Mouse (Mus musculus): ENCODE data around the gene Olfr304.
"Not testable (repeated sequence)": the region's sequence is repeated elsewhere in the genome, so short reads cannot be mapped to it uniquely, and the experiment has no call there.

The Olfr304 gene

DNA sequence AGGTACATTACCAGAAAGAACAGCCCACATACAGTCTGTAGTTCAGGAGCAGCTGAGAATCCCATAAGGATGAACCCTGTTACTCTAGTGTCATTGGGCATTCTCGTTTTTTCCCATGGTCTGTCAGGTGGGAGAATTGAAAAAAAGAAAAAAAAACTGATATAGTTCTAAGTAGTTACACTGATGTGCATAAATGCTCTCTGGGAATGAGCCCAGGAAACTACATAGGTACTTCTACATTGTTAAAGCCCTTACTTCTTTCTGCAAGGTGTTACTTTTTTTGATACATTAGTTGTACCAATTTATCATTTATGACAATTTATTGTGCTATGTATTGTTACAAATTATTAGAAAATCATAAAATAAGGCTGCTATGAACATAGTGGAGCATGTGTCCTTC, at the start of gene Olfr304:
Olfr304 (minus strand) TSS at position 101 of the 400 bp plus-strand sequence.
- no peak for DNase-seq (ENCODE audit: low read depth, low spot score)

GRCm38 (mm10) chr7:86403546-86403945, 17.1 kb upstream of the Olfr304 start, which contains the start of gene Olfr301:
Gene Olfr301 (plus strand): TSS chr7:86403846.
- DNase-seq (ENCODE audit: low read depth, low spot score), result no peak

DNA sequence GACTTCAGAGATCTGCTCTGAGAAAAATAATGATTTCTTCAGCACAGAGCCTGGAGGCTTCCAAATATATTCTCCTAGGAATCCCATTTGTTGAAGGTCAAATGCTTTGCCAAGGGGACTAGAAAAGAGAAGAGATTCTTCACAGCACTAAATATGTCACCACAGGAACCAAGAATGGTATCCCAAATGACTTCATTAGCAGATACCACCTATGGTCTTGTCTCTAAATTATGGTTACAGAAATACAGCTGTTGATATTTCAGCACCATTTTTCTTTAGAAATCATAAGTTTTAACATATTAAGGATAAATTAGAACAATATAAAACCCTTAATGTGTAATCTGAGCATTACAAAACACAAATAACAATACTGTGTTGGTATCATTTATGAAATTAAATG, 11.2 kb upstream of the Olfr304 start, which contains the start of gene Olfr303:
Olfr303 (minus strand) TSS at position 101 of the 400 bp plus-strand sequence.
- DNase-seq (ENCODE audit: low read depth, low spot score), result no peak

DNA sequence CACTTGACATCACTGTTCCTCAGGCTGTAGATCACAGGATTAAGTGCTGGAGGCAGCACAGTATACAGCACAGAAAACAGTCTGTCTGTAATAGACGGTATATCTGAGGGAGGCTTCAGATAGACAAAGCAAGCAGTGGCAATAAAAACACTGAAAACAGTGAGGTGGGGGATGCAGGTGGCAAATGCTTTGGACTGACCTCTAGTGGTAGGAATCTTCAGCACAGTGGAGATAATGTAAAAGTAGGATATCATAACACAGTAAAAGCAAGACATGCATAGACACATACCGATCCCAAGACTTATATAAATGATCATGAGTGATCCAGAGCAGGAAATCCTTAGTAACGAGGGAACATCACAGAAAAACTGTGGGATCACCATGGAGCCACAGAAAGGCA, 689 bp downstream of the Olfr304 start:
- no peak for DNase-seq (ENCODE audit: low read depth, low spot score)

- DNase-seq (ENCODE audit: low read depth, low spot score), result no peak
Observed at GRCm38 (mm10) chr7:86366828-86367227, 19.6 kb downstream of the Olfr304 start, which contains the start of gene Olfr305. Gene Olfr305 (minus strand): TSS chr7:86366928.

DNA sequence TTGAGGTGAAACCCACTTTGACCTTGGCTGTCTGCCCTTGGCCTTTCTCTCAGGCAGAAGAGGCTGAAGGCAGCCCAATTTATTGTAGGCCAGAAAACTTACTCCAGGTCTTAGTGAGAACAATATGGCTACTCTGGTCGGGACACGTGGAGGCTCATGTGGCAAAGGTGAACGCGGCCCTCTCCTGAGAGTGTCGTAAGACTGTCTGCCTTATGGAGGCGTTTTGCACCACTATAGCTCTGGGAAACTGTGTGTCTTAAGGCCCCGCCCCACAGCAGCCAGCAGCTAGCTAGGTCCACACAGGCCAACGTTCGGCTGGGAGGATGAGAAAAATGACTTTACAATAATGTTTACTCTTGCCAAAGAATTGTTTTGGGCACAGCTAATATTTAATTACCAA, 40.2 kb downstream of the Olfr304 start:
- DNase-seq (ENCODE audit: low read depth, low spot score), result not testable (repeated sequence)

DNA sequence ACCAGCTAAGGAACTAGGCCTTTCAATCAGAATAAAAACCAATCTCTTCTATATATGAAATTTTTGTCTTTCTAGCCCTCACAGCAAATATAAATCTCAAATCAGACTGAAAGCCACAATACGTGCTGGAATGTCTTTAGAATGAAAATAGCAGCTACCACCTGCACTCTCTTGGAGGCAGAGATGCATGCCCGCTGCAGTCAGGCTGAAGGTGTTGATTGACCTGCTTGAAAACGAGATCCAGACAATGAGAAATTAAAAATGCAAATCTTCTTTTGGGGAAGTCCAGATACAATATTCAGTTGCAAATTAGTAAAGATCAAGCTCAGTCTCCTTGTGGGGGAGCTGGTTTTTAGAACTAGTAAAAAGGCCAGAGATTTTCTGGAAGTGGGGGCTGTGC, 42.2 kb downstream of the Olfr304 start:
- DNase-seq (ENCODE audit: low read depth, low spot score), result no peak

- DNase-seq (ENCODE audit: low read depth, low spot score), result no peak
Observed at GRCm38 (mm10) chr7:86342881-86343565, 43.4 kb downstream of the Olfr304 start.

DNA sequence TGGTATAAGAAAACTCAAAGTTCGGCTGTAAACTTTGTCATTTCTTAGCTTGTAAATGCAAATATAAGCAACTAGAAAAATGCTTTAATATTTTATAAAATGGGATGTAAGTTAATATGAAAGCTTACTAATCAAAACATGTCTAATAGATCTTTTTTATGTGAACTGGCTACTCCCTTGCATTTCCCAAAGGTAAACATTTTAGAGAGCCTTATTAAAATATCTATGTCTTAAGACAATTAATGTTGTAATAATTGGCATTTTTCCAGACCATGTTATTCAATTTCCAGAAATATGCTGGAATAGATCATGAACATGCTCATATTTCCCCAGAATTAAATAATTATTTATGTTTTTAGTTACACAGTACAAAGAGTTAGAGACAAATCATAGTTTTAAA, 49.0 kb downstream of the Olfr304 start, which contains the start of gene Olfr307:
Olfr307 (minus strand) TSS at position 101 of the 400 bp plus-strand sequence.
- no peak for DNase-seq (ENCODE audit: low read depth, low spot score)

Data from c-Kit-negative CD71-positive TER-119-positive erythroid progenitor cells, embryonic 14.5 days (primary cell).